Mouse (Mus musculus): Measurements from ENCODE around the gene Tdrd12. TPM values are rescaled to one million over a fixed set of nuclear protein-coding genes. Genes with fewer than 3 reads are reported as not detected.
"Not testable (repeated sequence)": the region's sequence is repeated elsewhere in the genome, so short reads cannot be mapped to it uniquely, and the experiment has no call there.

The Tdrd12 gene
- polyA plus RNA-seq, 1 experiment from 2014 or later = 0.36 TPM

DNA sequence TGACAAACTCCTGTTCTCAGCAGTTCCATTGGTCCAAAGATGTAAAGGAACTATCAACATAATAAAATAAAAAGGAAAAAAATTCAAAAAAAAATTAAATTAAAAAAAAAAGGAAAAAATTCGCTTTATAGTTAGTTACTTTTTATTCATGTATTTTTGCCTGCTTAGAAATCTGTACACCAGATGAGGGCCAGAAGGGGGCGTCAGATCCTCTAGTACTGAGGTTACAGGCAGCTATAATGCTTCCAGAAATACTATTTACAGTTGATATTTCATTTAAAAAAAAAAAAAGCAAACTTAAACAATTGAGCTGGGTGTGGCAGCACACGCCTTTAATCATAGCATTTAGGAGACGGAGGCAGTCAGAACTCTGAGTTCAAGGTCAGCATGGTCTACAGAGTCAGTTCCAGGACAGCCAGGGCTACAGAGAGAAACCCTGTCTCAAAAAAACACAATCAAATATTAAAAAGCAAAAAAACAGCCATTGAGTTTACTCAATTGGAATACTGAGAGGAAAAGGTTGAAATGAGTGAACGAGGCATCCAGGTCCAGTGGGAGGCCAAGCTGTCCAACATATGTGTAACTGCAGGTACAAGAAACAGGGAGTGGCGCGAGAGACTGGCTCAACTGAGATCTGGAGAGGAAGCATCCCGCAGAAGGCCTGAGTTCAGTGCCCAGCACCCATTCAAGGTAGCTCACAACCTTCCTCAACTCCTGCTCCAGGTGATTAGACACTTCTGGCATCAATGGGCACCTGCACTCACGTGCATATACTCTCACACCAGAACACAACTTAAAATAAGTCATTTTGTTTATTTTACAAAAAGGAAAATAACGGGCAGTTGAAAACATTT is 16.4 kb upstream of the Tdrd12 start:
- H3K9ac ChIP-seq = no peak overlapping the region; the same call in 1 of the 2 replicates
- H3K27ac ChIP-seq = no peak overlapping the region
- H3K4me1 ChIP-seq = peaks cover 16% of the 10 kb centered on the region
- peak overlapping the region; percentile 76 for H3K4me3 ChIP-seq
- H3K4me2 ChIP-seq = peak overlapping the region; percentile 95
- no peaks in the 10 kb centered on the region for H3K9me3 ChIP-seq (replicated peaks)
- ATAC-seq = no peak
- 65% methylated on average over 10 of the region's 10 CpGs for WGBS
- H3K27me3 ChIP-seq = no peaks in the 10 kb centered on the region
- peaks cover 25% of the 10 kb centered on the region for H3K36me3 ChIP-seq (ENCODE audit: poor library complexity, severe bottlenecking)

DNA sequence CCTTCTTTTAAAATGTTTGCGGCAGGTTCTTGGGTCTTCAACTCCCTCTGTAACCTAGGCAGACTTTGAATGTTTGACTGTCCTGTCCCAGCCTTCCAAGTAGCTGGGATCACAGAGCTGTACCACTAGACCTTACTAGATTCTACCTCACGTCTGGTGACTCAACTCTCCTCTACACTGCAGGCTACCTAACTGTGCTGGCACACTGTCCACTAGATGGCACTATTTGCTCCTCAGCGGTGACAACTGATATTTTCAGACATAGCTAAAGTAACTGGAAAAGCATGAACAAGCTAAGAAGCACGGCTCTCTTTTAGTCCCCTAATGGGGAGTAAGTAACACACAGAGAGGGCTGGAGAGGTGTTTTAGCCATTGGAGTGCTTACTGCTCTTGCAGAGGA is 8.3 kb upstream of the Tdrd12 start:
- 0 out of 2 replicates have a peak, but pooled peaks have one; percentile 66 for ATAC-seq
- Histone ChIP-seq H3K9me3 (replicated peaks) (no peaks in the 10 kb centered on the region), H3K36me3 (ENCODE audit: poor library complexity, severe bottlenecking) (peaks cover 35% of the 10 kb centered on the region), H3K4me1 (no peaks in the 10 kb centered on the region), H3K9ac (no peak overlapping the region), H3K27ac (no peak overlapping the region), H3K4me2 (no peak overlapping the region), H3K4me3 (no peak overlapping the region), H3K27me3 (no peaks in the 10 kb centered on the region)
- WGBS = 32% methylated on average over 4 of the region's 4 CpGs

DNA sequence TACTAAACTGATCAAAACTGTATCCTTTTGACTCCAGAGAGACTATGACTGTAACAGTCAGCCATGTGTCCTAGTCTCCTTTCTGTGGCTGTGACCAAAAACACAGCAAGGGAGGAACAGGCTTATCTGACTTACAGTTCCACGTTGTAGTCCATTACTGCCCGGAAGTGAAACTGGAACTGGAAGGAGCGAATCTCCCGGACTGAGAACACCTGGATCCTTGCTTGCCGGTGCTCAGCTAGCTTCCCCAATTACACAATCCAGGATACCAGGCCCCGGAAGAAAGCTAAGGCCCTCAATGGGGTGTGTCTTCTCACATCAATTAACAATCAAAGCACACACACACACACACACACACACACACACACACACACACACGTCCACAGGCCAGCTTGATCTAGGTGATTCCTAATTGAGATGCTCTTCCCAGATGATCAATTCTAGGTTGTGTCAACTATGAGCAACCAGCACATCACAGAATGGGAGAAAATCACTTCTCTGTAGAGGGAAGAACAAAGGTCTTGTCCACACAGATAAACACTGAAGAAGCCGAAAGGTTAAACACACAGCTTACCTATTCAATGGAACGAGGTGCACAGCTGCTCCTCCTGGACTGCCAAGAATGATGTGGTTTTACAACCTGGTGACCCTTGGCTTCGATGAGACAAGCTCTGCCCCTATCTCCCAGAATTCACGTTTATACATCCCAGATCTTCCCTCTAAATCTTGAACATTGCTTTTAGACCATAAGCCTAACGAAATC is 1.6 kb downstream of the Tdrd12 start:
- Histone ChIP-seq H3K27me3 (no peaks in the 10 kb centered on the region), H3K4me1 (no peaks in the 10 kb centered on the region), H3K27ac (no peak overlapping the region), H3K36me3 (ENCODE audit: poor library complexity, severe bottlenecking) (no peaks in the 10 kb centered on the region), H3K9me3 (replicated peaks) (no peaks in the 10 kb centered on the region), H3K4me2 (no peak overlapping the region), H3K9ac (no peak overlapping the region), H3K4me3 (no peak overlapping the region)
- 85% methylated on average over 12 of the region's 12 CpGs for WGBS
- ATAC-seq = no peak

DNA sequence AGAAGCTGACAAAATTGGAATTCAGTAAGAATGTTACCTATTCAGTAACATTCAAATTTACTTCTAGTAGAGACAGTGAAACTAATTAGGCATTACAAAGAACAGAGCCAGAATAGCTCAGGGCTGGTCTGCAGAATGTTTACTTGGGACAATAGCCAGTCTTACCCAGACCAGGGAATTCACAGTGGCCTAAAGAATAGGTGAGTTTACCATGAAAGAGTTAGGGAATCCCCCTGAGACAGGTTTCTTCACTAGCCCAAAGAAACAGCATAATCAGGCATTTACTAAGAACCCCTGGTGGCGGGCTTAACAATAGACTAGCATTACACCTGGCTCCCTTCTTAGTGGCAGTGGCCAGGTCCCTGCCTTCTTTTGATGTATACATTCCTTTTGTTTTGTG is 7.0 kb downstream of the Tdrd12 start:
- not testable (repeated sequence) for H3K9me3 ChIP-seq (replicated peaks); ATAC-seq; H3K4me2 ChIP-seq; H3K4me3 ChIP-seq; H3K27ac ChIP-seq; H3K4me1 ChIP-seq; H3K27me3 ChIP-seq; H3K9ac ChIP-seq; H3K36me3 ChIP-seq (ENCODE audit: poor library complexity, severe bottlenecking)
- 18% methylated on average over 1 of the region's 1 CpGs for WGBS

DNA sequence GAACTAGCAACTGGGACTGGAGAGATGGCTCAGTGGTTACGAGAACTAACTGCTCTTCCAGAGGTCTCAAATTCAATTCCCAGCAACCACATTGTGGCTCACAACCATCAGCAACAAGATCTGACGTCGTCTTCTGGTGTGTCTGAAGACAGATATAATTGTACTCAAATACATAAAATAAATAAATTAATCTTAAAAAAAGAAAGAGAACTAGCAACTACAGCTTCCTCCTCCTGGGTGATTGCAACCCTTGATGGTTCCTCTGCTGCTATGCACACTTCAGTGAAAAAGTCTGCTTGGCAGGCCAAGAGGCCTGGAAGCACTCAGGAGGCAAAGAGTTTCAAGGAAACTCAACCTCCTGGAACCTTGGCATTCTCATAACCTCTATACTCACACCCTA is 7.5 kb downstream of the Tdrd12 start:
- Histone ChIP-seq H3K4me2 (no peak overlapping the region), H3K36me3 (ENCODE audit: poor library complexity, severe bottlenecking) (no peaks in the 10 kb centered on the region), H3K9ac (no peak overlapping the region), H3K27ac (no peak overlapping the region), H3K27me3 (no peaks in the 10 kb centered on the region), H3K9me3 (replicated peaks) (no peaks in the 10 kb centered on the region), H3K4me3 (no peak overlapping the region), H3K4me1 (no peaks in the 10 kb centered on the region)
- ATAC-seq = no peak
- 74% methylated on average over 3 of the region's 3 CpGs for WGBS

DNA sequence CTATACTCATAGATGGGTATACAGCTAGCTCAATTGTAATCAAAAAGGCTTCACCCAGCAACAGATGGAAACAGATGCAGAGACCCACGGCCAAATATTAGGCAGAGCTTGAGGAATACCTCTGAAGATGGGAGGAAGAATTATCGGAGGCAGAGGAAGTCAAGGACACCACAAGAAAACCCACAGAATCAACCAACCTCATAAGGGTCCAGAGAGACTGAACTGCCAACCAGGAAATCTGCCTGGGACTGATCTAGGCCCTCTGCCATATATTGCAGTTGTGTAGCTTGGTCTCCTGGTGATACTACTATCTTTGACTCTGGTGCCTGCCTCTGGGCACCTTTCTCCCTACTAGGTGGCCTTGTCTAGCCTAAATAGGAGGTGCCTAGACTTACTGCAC is 10.8 kb downstream of the Tdrd12 start:
- Histone ChIP-seq H3K4me3 (no peak overlapping the region), H3K9ac (no peak overlapping the region), H3K27ac (no peak overlapping the region), H3K9me3 (replicated peaks) (no peaks in the 10 kb centered on the region), H3K4me2 (no peak overlapping the region), H3K36me3 (ENCODE audit: poor library complexity, severe bottlenecking) (no peaks in the 10 kb centered on the region), H3K4me1 (no peaks in the 10 kb centered on the region), H3K27me3 (no peaks in the 10 kb centered on the region)
- WGBS = 77% methylated on average over 2 of the region's 2 CpGs
- ATAC-seq = no peak

DNA sequence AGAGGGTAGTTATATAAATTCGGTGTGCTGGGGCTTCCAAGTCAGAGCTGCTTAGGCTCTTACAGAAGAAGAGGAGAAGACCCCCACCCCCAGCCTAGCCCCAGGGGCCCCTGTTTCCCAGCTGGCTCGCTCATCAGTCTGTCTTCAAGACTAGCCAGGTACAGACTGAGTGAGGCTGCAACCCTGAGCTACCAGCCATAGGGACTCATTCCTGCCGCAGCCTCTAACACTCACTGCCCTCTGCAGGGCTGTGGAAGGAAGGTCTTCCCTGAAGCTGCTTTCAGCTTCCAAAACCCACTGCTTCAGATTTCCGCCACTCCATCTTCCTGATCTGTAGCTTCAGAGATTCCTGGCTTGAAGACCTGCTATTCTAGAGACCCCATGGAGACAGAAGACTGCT is 35.5 kb downstream of the Tdrd12 start:
- 25% methylated on average over 4 of the region's 4 CpGs for WGBS
- Histone ChIP-seq H3K9me3 (replicated peaks) (no peaks in the 10 kb centered on the region), H3K4me1 (no peaks in the 10 kb centered on the region), H3K36me3 (ENCODE audit: poor library complexity, severe bottlenecking) (no peaks in the 10 kb centered on the region), H3K27me3 (no peaks in the 10 kb centered on the region), H3K27ac (no peak overlapping the region), H3K4me2 (no peak overlapping the region), H3K4me3 (no peak overlapping the region), H3K9ac (no peak overlapping the region)
- ATAC-seq = no peak

DNA sequence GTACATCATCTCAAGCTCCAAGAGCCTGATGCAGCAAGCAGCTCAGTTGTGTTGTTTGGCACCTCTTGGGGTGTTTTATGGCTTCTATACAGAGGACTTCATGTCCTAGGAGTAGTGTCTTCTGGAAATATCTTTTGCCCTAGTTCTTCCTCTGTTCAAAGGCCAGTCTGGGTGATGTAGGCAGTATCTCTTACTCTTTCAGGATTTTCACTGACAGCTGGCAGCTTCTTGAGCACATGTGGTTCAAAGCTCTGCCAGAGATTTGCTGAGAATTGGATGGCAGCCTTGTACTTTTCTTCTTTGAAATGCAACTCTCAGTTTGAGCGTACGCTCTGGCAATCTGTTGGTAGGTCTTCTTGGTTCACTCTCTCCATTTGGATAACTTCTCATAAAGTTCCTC is 40.0 kb downstream of the Tdrd12 start:
- ATAC-seq = no peak

DNA sequence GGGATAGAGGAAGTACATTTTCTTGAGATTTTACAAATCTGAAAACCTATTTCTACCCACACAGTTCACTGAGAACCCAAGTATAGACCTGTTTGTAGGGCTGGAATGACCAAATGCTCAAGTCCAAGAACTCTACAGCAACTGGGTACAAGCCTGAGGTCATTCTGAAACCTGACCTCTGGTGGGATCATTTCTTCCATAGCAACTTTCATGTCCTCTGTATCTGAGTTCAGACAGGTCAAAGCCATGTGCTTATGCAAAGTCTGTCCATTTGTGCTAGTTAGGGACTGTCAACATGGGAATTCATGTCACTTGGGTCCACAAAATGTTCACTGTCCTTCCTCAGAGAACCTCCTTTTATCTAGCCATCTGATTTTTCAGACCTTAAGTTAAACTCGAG is 46.5 kb downstream of the Tdrd12 start:
- no peak for ATAC-seq
- WGBS = 83% methylated on average over 1 of the region's 1 CpGs

More for the DNA sequence above, 40.0 kb downstream of the Tdrd12 start:
- no peak overlapping the region for H3K9ac ChIP-seq
- H3K4me2 ChIP-seq = no peak overlapping the region
- no peaks in the 10 kb centered on the region for H3K36me3 ChIP-seq (ENCODE audit: poor library complexity, severe bottlenecking)
- H3K27me3 ChIP-seq = no peaks in the 10 kb centered on the region
- WGBS = 95% methylated on average over 2 of the region's 2 CpGs
- no peak overlapping the region for H3K4me3 ChIP-seq
- H3K4me1 ChIP-seq = no peaks in the 10 kb centered on the region
- no peak overlapping the region for H3K27ac ChIP-seq
- H3K9me3 ChIP-seq (replicated peaks) = no peaks in the 10 kb centered on the region

DNA sequence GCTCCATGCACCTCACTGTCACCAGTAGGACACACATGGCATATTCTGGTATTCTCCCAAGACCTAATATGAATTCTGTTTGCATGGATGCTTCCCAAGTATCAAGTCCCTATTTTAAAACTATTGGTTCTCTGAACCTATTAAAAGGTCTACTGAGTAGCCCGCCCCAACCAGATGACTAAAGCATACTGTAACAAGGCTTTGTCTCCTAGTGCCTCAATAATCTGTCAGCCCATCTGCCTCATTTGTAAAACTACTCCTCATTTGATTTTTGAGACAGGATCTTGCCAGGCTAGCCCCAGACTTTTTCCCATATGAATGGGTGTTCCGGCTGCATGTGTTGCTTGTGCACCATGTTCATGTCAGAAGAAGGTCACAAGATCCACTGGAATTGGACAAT is 47.4 kb downstream of the Tdrd12 start:
- H3K4me2 ChIP-seq = no peak overlapping the region
- H3K4me3 ChIP-seq = no peak overlapping the region
- H3K9me3 ChIP-seq (replicated peaks) = no peaks in the 10 kb centered on the region
- no peak overlapping the region for H3K9ac ChIP-seq
- ATAC-seq = no peak
- WGBS = 93% methylated on average over 2 of the region's 2 CpGs
- H3K4me1 ChIP-seq = no peaks in the 10 kb centered on the region
- no peak overlapping the region for H3K27ac ChIP-seq
- H3K36me3 ChIP-seq (ENCODE audit: poor library complexity, severe bottlenecking) = no peaks in the 10 kb centered on the region
- no peaks in the 10 kb centered on the region for H3K27me3 ChIP-seq

More for the DNA sequence above, 46.5 kb downstream of the Tdrd12 start:
- no peaks in the 10 kb centered on the region for H3K4me1 ChIP-seq
- H3K27ac ChIP-seq = no peak overlapping the region
- H3K9me3 ChIP-seq (replicated peaks) = no peaks in the 10 kb centered on the region
- no peak overlapping the region for H3K4me3 ChIP-seq
- no peaks in the 10 kb centered on the region for H3K27me3 ChIP-seq
- H3K4me2 ChIP-seq = no peak overlapping the region
- H3K9ac ChIP-seq = no peak overlapping the region
- H3K36me3 ChIP-seq (ENCODE audit: poor library complexity, severe bottlenecking) = no peaks in the 10 kb centered on the region

DNA sequence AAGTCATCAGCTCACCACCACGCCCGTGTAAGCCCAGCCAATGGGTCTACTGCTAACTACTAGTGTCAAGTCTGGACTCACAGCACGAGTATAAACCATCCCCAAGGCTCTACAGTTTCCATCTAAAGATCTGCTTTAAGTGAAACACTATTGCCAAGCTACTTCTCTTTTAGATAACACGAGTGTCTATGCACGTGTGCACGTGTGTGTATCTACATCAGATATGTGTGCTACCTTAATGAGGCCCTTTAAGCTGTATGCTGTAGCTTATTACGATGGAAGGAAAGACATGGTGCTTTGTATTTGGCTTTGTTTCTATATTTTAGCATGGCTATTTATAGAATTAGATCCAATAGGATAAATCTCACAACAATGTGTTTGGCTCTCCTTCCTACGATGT is 51.0 kb downstream of the Tdrd12 start:
- Histone ChIP-seq H3K4me1 (no peaks in the 10 kb centered on the region), H3K9me3 (replicated peaks) (no peaks in the 10 kb centered on the region), H3K36me3 (ENCODE audit: poor library complexity, severe bottlenecking) (no peaks in the 10 kb centered on the region), H3K4me2 (no peak overlapping the region), H3K4me3 (no peak overlapping the region), H3K27me3 (no peaks in the 10 kb centered on the region), H3K27ac (no peak overlapping the region), H3K9ac (no peak overlapping the region)
- WGBS = 85% methylated on average over 8 of the region's 8 CpGs
- ATAC-seq = no peak

DNA sequence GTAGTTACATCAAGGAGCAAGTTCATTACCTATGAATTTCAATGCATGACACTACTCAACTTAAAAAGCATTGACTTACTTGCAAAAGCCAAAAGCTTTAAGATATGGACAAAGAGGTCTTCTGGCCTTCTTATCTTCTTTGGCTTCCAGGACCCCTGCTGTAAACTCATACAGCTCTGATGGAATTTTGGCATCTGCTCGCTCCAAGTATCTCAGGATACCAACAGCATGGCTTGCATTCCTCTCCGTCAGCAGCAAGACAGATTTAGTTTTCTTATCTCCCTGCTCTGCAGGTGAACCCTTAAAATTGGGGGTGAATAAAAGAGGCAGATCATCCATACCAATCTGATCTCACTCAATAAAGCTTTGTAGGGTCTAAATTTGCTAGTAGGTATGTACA is 52.4 kb downstream of the Tdrd12 start:
- no peaks in the 10 kb centered on the region for H3K4me1 ChIP-seq
- no peak for ATAC-seq
- H3K27me3 ChIP-seq = no peaks in the 10 kb centered on the region
- H3K9ac ChIP-seq = no peak overlapping the region
- no peaks in the 10 kb centered on the region for H3K9me3 ChIP-seq (replicated peaks)
- H3K4me2 ChIP-seq = no peak overlapping the region
- no peaks in the 10 kb centered on the region for H3K36me3 ChIP-seq (ENCODE audit: poor library complexity, severe bottlenecking)
- 89% methylated on average over 2 of the region's 2 CpGs for WGBS
- H3K27ac ChIP-seq = no peak overlapping the region
- H3K4me3 ChIP-seq = no peak overlapping the region

All from forebrain, embryonic 13.5 days (tissue).